Mouse (Mus musculus) lung, postnatal 0 days (tissue): ENCODE results near the gene Plac8.
A peak's percentile ranks its signal among the peaks of the same experiment; 100 is the strongest.

ENCODE experiments used
- CTCF ChIP-seq: IDR thresholded peaks from 2 replicates; pipeline ENCODE4 v1.5.1; 2016; ENCODE audit warnings: antibody characterized with exemption, mild to moderate bottlenecking
- EP300 ChIP-seq: IDR thresholded peaks from 2 replicates; pipeline ENCODE4 v1.6.1; 2016; ENCODE audit warnings: antibody characterized with exemption, mild to moderate bottlenecking, control low read depth

DNA sequence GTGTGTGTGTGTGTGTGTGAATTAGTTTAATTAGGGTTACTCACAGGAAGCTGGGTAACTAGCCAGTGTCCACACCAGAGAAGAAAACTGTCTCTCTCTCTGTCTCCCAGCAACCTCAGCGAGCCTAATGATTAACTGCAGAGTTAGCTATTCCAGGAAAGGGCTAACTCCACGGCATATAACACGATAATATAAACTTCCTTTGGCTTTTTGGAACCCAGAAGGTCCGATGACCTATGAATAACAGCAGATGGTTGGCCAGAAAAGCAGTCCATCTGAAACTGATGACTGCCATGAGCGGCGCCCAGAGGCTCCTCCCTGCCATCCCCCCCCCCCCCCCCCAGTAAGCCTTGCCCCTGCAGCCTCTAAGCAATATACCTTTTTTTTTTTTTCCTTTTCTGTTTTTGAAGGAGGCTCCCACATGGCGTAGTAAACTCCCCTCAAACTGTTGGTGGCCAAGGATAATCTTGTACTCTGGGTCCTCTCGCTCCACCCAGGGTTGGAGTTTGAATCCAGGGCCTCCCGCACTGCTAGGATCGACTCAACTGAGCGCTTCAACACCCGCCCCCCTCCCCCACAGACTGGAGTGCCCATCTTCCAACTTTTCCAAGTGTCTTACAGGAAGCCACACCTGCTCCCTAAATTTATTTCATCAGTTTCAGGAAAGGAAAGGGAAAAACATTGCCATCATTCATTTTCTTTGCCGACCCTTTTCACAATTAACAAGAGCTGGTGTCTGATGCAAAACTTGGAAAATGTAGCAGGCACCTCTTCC lies 4.6 kb downstream of the Plac8 start:
- TF ChIP-seq CTCF (no peak), EP300 (peak; percentile 21; the same call in 1 of the 2 replicates)
